8 mouse cellular contexts compared by ENCODE assay signal in genomic region chr7:18840386-18841173, GRCm38 (mm10). TPM values are rescaled to one million over a fixed set of nuclear protein-coding genes. Genes with fewer than 3 reads are reported as not detected.
DNase-seq lines count a peak whose midpoint lies in the region; ATAC-seq and TF ChIP-seq lines count a peak whose summit lies in the region.

No protein-coding gene starts in this region.

- peak overlapping the region; percentile 70 for H3K4me2 ChIP-seq in intestine, embryonic 14.5 days (ENCODE audit: low read length)
- H3K4me2 ChIP-seq in limb, embryonic 14.5 days (replicated peaks; ENCODE audit: low read depth, low read length, severe bottlenecking): peak overlapping the region; percentile 52
- H3K4me2 ChIP-seq in midbrain, embryonic 13.5 days (replicated peaks): peak overlapping the region; percentile 61
- H3K4me2 ChIP-seq in stomach, embryonic 15.5 days: peak overlapping the region; percentile 56

- no peaks in the 10 kb centered on the region for H3K4me1 ChIP-seq in cortical plate, adult 2 months (ENCODE audit: control insufficient read depth, insufficient read depth, low read length)
- peaks cover 10% of the 10 kb centered on the region; the same call in 1 of the 2 replicates for H3K4me1 ChIP-seq in intestine, embryonic 14.5 days (replicated peaks; ENCODE audit: control insufficient read depth, insufficient read depth, low read length)
- H3K4me1 ChIP-seq in limb, embryonic 14.5 days (ENCODE audit: control insufficient read depth, insufficient read depth, low read length): no peaks in the 10 kb centered on the region
- H3K4me1 ChIP-seq in midbrain, embryonic 13.5 days (replicated peaks): peaks cover 5% of the 10 kb centered on the region
- peaks cover 9% of the 10 kb centered on the region; the same call in 1 of the 2 replicates for H3K4me1 ChIP-seq in stomach, embryonic 15.5 days

- intact Hi-C loops in gastrocnemius, postnatal 36 days (cut with DNase I): no loop called here

- peak overlapping the region; percentile 65 for H3K9ac ChIP-seq in intestine, embryonic 14.5 days (ENCODE audit: low read length)
- peak overlapping the region; percentile 55 for H3K9ac ChIP-seq in limb, embryonic 14.5 days (ENCODE audit: low read depth, low read length, severe bottlenecking)
- peak overlapping the region; percentile 62 for H3K9ac ChIP-seq in midbrain, embryonic 13.5 days (replicated peaks)
- peak overlapping the region; percentile 35; the same call in 1 of the 2 replicates for H3K9ac ChIP-seq in stomach, embryonic 15.5 days

- H3K27me3 ChIP-seq in intestine, embryonic 14.5 days (replicated peaks; ENCODE audit: control insufficient read depth, insufficient read depth, low read length): no peaks in the 10 kb centered on the region
- no peaks in the 10 kb centered on the region for H3K27me3 ChIP-seq in limb, embryonic 14.5 days (ENCODE audit: control insufficient read depth, insufficient read depth, low read length)
- H3K27me3 ChIP-seq in midbrain, embryonic 13.5 days: no peaks in the 10 kb centered on the region
- no peaks in the 10 kb centered on the region for H3K27me3 ChIP-seq in stomach, embryonic 15.5 days (replicated peaks)

- H3K4me3 ChIP-seq in cortical plate, adult 2 months (ENCODE audit: insufficient read depth, low read length): peak overlapping the region; percentile 62
- H3K4me3 ChIP-seq in intestine, embryonic 14.5 days (ENCODE audit: low read depth, low read length): peak overlapping the region; percentile 41
- peak overlapping the region; percentile 34 for H3K4me3 ChIP-seq in limb, embryonic 14.5 days (replicated peaks; ENCODE audit: low read length)
- peak overlapping the region; percentile 39 for H3K4me3 ChIP-seq in midbrain, embryonic 13.5 days (replicated peaks)
- peak overlapping the region; percentile 44 for H3K4me3 ChIP-seq in stomach, embryonic 15.5 days (replicated peaks)

- no peak for TF ChIP-seq POLR2A in cortical plate, adult 2 months (IDR thresholded peaks at IDR 0.05; ENCODE audit: extremely low read depth, insufficient read depth, low read length)
- TF ChIP-seq POLR2A in limb, embryonic 14.5 days (IDR thresholded peaks at IDR 0.05; ENCODE audit: borderline replicate concordance, extremely low read depth, insufficient read depth, insufficient read length): no peak

- no peaks in the 10 kb centered on the region for H3K36me3 ChIP-seq in intestine, embryonic 14.5 days (ENCODE audit: control insufficient read depth, insufficient read depth, low read length)
- H3K36me3 ChIP-seq in limb, embryonic 14.5 days (ENCODE audit: control insufficient read depth, insufficient read depth, low read length): no peaks in the 10 kb centered on the region
- no peaks in the 10 kb centered on the region for H3K36me3 ChIP-seq in midbrain, embryonic 13.5 days
- H3K36me3 ChIP-seq in stomach, embryonic 15.5 days: no peaks in the 10 kb centered on the region

- peak overlapping the region; percentile 96 for H3K27ac ChIP-seq in cortical plate, adult 2 months (ENCODE audit: insufficient read depth, low read length)
- peak overlapping the region; percentile 93 for H3K27ac ChIP-seq in intestine, embryonic 14.5 days (ENCODE audit: low read depth)
- peak overlapping the region; percentile 78 for H3K27ac ChIP-seq in limb, embryonic 14.5 days (replicated peaks; ENCODE audit: low read depth, low read length)
- peak overlapping the region; percentile 14; the same call in 1 of the 2 replicates for H3K27ac ChIP-seq in midbrain, embryonic 13.5 days
- peak overlapping the region; percentile 95 for H3K27ac ChIP-seq in stomach, embryonic 15.5 days

- TF ChIP-seq CTCF in cortical plate, adult 2 months (IDR thresholded peaks at IDR 0.05; ENCODE audit: extremely low read depth, insufficient read depth, low read length): no peak

- H3K9me3 ChIP-seq in intestine, embryonic 14.5 days (ENCODE audit: control insufficient read depth, low read length): no peaks in the 10 kb centered on the region
- no peaks in the 10 kb centered on the region for H3K9me3 ChIP-seq in limb, embryonic 14.5 days (ENCODE audit: control insufficient read depth, low read length)
- no peaks in the 10 kb centered on the region for H3K9me3 ChIP-seq in midbrain, embryonic 13.5 days
- no peaks in the 10 kb centered on the region for H3K9me3 ChIP-seq in stomach, embryonic 15.5 days

- peak; percentile 87 for ATAC-seq in intestine, embryonic 14.5 days (replicated peaks; ENCODE audit: low FRiP score, low TSS enrichment, low read depth)
- ATAC-seq in limb, embryonic 14.5 days (ENCODE audit: low FRiP score, low read depth): peak; percentile 82
- ATAC-seq in midbrain, embryonic 13.5 days: peak; percentile 65
- ATAC-seq in stomach, embryonic 15.5 days (ENCODE audit: insufficient read depth, low FRiP score, low read depth): peak; percentile 87

- WGBS in intestine, embryonic 14.5 days: 2% methylated on average over 14 of the region's 17 CpGs
- WGBS in limb, embryonic 14.5 days: 4% methylated on average over 14 of the region's 17 CpGs
- WGBS in midbrain, embryonic 13.5 days: 3% methylated on average over 14 of the region's 17 CpGs
- 4% methylated on average over 16 of the region's 17 CpGs for WGBS in stomach, embryonic 15.5 days

- peak; percentile 11 for DNase-seq in layer of hippocampus, adult 11-12 months (ENCODE audit: low spot score)
- no peak for DNase-seq in layer of hippocampus, adult 8-10 months (ENCODE audit: low spot score in 2 of 2)
- peak; percentile 41 to 47 for DNase-seq in gastrocnemius, postnatal 36 days
- peak; percentile 77 for DNase-seq in intestine, embryonic 14.5 days (ENCODE audit: low spot score)
- peak; percentile 66 for DNase-seq in limb, embryonic 14.5 days (ENCODE audit: low spot score)

RNA-seq across cellular contexts. Expression of gene Mill2, which starts 0.8 kb away (rescaled TPM):
- 1 to 10 TPM; 1.9 to 2.6 (median 2.2) TPM for total RNA-seq in layer of hippocampus, adult 8-10 months (2022)
- 2.5 and 2.6 TPM in 2 replicates for polyA plus RNA-seq in cortical plate, adult 2 months (2012; rRNA removed)
- 1 to 10 TPM; 1.8 to 2.1 TPM for total RNA-seq in gastrocnemius, postnatal 36 days (2021)
- 0.62 and 1.1 TPM in 2 replicates for polyA plus RNA-seq in intestine, embryonic 14.5 days (2014; fragmentation: Nextera tagmentation; extraction: Ambion mirVana)
- 0.91 and 1.0 TPM in 2 replicates for polyA plus RNA-seq in limb, embryonic 14.5 days (2012; rRNA removed)
- polyA plus RNA-seq in limb, embryonic 14.5 days (2014; fragmentation: Nextera tagmentation; extraction: Ambion mirVana): 0.21 TPM in 2 replicates
- 0.40 and 0.44 TPM in 2 replicates for polyA plus RNA-seq in midbrain, embryonic 13.5 days (2015; fragmentation: Nextera tagmentation; extraction: Ambion mirVana)
- polyA plus RNA-seq in stomach, embryonic 15.5 days (2015; fragmentation: Nextera tagmentation; extraction: Ambion mirVana): 1.2 and 1.5 TPM in 2 replicates

RNA-seq across cellular contexts. Expression of gene Psg17, which starts 19.2 kb away (rescaled TPM):
- total RNA-seq in layer of hippocampus, adult 8-10 months (2022): under 1 TPM in 1 of 4 experiments, not detected in 3; 0.14 TPM
- 0.06 and 0.15 TPM in 2 replicates for polyA plus RNA-seq in cortical plate, adult 2 months (2012; rRNA removed)
- not detected for total RNA-seq in gastrocnemius, postnatal 36 days (2021)
- 0.27 TPM in 1 of 2 replicates, not detected in the other for polyA plus RNA-seq in intestine, embryonic 14.5 days (2014; fragmentation: Nextera tagmentation; extraction: Ambion mirVana)
- polyA plus RNA-seq in limb, embryonic 14.5 days (2012; rRNA removed): 0.47 and 0.48 TPM in 2 replicates
- not detected in 2 replicates for polyA plus RNA-seq in limb, embryonic 14.5 days (2014; fragmentation: Nextera tagmentation; extraction: Ambion mirVana)
- polyA plus RNA-seq in midbrain, embryonic 13.5 days (2015; fragmentation: Nextera tagmentation; extraction: Ambion mirVana): not detected in 2 replicates
- polyA plus RNA-seq in stomach, embryonic 15.5 days (2015; fragmentation: Nextera tagmentation; extraction: Ambion mirVana): 0.08 and 0.19 TPM in 2 replicates

RNA-seq across cellular contexts. Expression of gene Pglyrp1, which starts 30.6 kb away (rescaled TPM):
- 10 to 100 TPM; 11.2 to 15.5 (median 13.4) TPM for total RNA-seq in layer of hippocampus, adult 8-10 months (2022)
- 15.7 and 16.0 TPM in 2 replicates for polyA plus RNA-seq in cortical plate, adult 2 months (2012; rRNA removed)
- 1 to 10 TPM in 1 of 2 experiments, under 1 TPM in 1; 0.99 to 1.3 TPM for total RNA-seq in gastrocnemius, postnatal 36 days (2021)
- polyA plus RNA-seq in intestine, embryonic 14.5 days (2014; fragmentation: Nextera tagmentation; extraction: Ambion mirVana): 17.7 and 26.7 TPM in 2 replicates
- 0.60 and 1.9 TPM in 2 replicates for polyA plus RNA-seq in limb, embryonic 14.5 days (2012; rRNA removed)
- 1.3 and 1.9 TPM in 2 replicates for polyA plus RNA-seq in limb, embryonic 14.5 days (2014; fragmentation: Nextera tagmentation; extraction: Ambion mirVana)
- 9.2 and 12.8 TPM in 2 replicates for polyA plus RNA-seq in midbrain, embryonic 13.5 days (2015; fragmentation: Nextera tagmentation; extraction: Ambion mirVana)
- 58.2 and 79.2 TPM in 2 replicates for polyA plus RNA-seq in stomach, embryonic 15.5 days (2015; fragmentation: Nextera tagmentation; extraction: Ambion mirVana)

RNA-seq across cellular contexts. Expression of gene Psg19, which starts 42.3 kb away (rescaled TPM):
- not detected for total RNA-seq in layer of hippocampus, adult 8-10 months (2022)
- 0.04 TPM in 1 of 2 replicates, not detected in the other for polyA plus RNA-seq in cortical plate, adult 2 months (2012; rRNA removed)
- not detected for total RNA-seq in gastrocnemius, postnatal 36 days (2021)
- not detected in 2 replicates for polyA plus RNA-seq in intestine, embryonic 14.5 days (2014; fragmentation: Nextera tagmentation; extraction: Ambion mirVana)
- 0.05 and 0.25 TPM in 2 replicates for polyA plus RNA-seq in limb, embryonic 14.5 days (2012; rRNA removed)
- not detected in 2 replicates for polyA plus RNA-seq in limb, embryonic 14.5 days (2014; fragmentation: Nextera tagmentation; extraction: Ambion mirVana)
- polyA plus RNA-seq in midbrain, embryonic 13.5 days (2015; fragmentation: Nextera tagmentation; extraction: Ambion mirVana): not detected in 2 replicates
- not detected in 2 replicates for polyA plus RNA-seq in stomach, embryonic 15.5 days (2015; fragmentation: Nextera tagmentation; extraction: Ambion mirVana)

Comparison
In these comparisons a context has a peak if more than half of its experiments do, and no peak if none do; other contexts are left out.
1. DNase-seq: peak in layer of hippocampus, adult 11-12 months (single experiment), gastrocnemius, postnatal 36 days (2 of 2), intestine, embryonic 14.5 days (single experiment) and limb, embryonic 14.5 days (single experiment); none in layer of hippocampus, adult 8-10 months (0 of 2).
2. H3K27ac ChIP-seq: peak in every context shown above with its lines; median percentile 96 in cortical plate, adult 2 months; 95 in stomach, embryonic 15.5 days; 93 in intestine, embryonic 14.5 days; 78 in limb, embryonic 14.5 days; 14 in midbrain, embryonic 13.5 days.
3. Peak in every context shown above with its lines, with median percentiles within 50 percentile points of each other: H3K4me3 ChIP-seq, ATAC-seq, H3K4me2 ChIP-seq and H3K9ac ChIP-seq.